Mouse (Mus musculus) thymus, adult 2 months (tissue): Measurements from ENCODE around the gene Dync1h1. TPM values are rescaled to one million over a fixed set of nuclear protein-coding genes. Genes with fewer than 3 reads are reported as not detected.

Experiments
- DNase-seq: peaks from one replicate; pipeline ENCODE4 v3.0.0; 2021
- H3K27ac ChIP-seq: fragments of 200-500 bp; 2 replicates; pipeline ENCODE4 v1.5.1; 2012; ENCODE audit warnings: low read length, control low read depth; ENCODE audit not compliant: control insufficient read depth, insufficient read depth
- H3K27me3 ChIP-seq: fragments of 200-500 bp; 2 replicates; pipeline ENCODE4 v1.6.1; 2012; ENCODE audit warnings: mild to moderate bottlenecking, low read length, moderate library complexity, mixed read lengths; ENCODE audit not compliant: control insufficient read depth, insufficient read depth
- H3K36me3 ChIP-seq: fragments of 200-500 bp; 2 replicates; pipeline ENCODE4 v1.6.1; 2012; ENCODE audit warnings: mild to moderate bottlenecking, low read length, moderate library complexity; ENCODE audit not compliant: control insufficient read depth, insufficient read depth
- H3K4me1 ChIP-seq: fragments of 200-500 bp; replicated peaks from 2 replicates; pipeline ENCODE4 v1.6.1; 2012; ENCODE audit warnings: low read length; ENCODE audit not compliant: control insufficient read depth, insufficient read depth
- H3K4me3 ChIP-seq: fragments of 200-500 bp; 2 replicates; pipeline ENCODE4 v1.5.1; 2012; ENCODE audit warnings: mild to moderate bottlenecking, low read length, control low read depth, moderate library complexity; ENCODE audit not compliant: control insufficient read depth, insufficient read depth
- CTCF ChIP-seq: fragments of 200-500 bp; IDR thresholded peaks from 2 replicates; pipeline ENCODE4 v1.5.1; 2012; ENCODE audit warnings: mild to moderate bottlenecking, control low read depth, low read length, moderate library complexity, borderline replicate concordance; ENCODE audit not compliant: control insufficient read depth, poor library complexity, insufficient read depth; ENCODE audit errors: extremely low read depth
- POLR2A ChIP-seq: fragments of 200-500 bp; IDR thresholded peaks from 2 replicates; pipeline ENCODE4 v1.6.1; 2012; ENCODE audit warnings: mild to moderate bottlenecking, low read length, control low read depth, moderate library complexity; ENCODE audit not compliant: control insufficient read depth, poor library complexity, insufficient read depth; ENCODE audit errors: extremely low read depth
- WGBS: fragments of 180-500 bp; shearing (Covaris S2); methylation state at CpG from one replicate; pipeline ENCODE4 v1.1.7; 2018; 5-methylcytosine and 5-hydroxymethylcytosine counted together
- polyA plus RNA-seq: library from polyadenylated mRNA; depleted of rRNA; stranded (reverse); fragments of >200 nt; gene quantifications from 2 replicates; pipeline ENCODE4 v1.2.3, GENCODE M21; 2012; rRNA removed

Dync1h1 gene
- polyA plus RNA-seq: 332 and 341 TPM in 2 replicates

DNA sequence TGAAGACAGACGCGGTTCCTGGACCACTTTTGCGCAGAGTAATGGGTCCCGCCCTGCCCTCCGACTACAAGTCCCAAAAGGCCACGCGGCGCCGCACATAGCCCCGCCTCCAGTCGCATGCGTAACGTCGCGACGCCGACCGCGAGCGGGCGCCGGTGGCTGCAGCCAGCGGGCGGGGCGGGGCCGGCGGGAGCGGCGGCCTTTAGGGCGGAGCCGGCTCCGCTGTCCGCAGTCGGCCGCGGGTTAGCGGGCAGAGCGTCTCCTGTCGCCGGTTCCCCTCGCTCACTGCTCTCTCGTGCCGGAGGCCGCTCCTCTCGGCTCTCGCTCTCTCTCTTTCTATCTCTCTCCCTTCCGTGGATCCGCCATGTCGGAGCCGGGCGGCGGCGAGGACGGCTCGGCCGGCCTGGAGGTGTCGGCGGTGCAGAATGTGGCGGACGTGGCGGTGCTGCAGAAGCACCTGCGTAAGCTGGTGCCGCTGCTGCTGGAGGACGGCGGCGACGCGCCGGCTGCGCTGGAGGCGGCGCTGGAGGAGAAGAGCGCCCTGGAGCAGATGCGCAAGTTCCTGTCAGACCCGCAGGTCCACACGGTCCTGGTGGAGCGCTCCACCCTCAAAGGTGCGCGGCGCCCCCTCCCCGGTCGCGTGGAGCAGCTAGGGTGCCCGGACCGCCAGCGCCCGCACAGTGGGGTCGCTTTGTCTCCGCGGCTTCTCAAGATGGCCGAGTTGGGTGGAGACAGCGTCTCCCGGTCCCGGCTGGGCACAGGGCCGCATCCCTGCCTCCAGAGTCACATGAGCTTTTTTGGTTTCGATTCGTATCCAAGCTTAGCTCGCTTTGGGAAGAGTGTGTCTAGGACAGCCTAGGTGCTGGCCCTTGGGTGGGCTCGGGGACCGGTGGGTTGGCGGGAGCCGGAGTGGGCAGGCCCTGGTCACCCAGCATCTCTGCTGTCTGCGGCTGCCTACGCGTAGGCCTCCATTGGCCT, at the start of gene Dync1h1:
Dync1h1 (plus strand) TSS at position 212 of the 978 bp plus-strand sequence.
- under 1% methylated on average over 100 of the region's 105 CpGs for WGBS
- TF ChIP-seq POLR2A (peak; percentile 95), CTCF (peak; percentile 56; the same call in 1 of the 2 replicates)
- peak; percentile 94 for DNase-seq
- no peaks in the 10 kb centered on the region for H3K27me3 ChIP-seq
- H3K4me3 ChIP-seq: peak within 1 kb of the TSS; percentile 88
- peaks cover 10% of the 10 kb centered on the region for H3K4me1 ChIP-seq
- no peaks in the 10 kb centered on the region for H3K36me3 ChIP-seq
- peak within 1 kb of the TSS; percentile 59 for H3K27ac ChIP-seq

DNA sequence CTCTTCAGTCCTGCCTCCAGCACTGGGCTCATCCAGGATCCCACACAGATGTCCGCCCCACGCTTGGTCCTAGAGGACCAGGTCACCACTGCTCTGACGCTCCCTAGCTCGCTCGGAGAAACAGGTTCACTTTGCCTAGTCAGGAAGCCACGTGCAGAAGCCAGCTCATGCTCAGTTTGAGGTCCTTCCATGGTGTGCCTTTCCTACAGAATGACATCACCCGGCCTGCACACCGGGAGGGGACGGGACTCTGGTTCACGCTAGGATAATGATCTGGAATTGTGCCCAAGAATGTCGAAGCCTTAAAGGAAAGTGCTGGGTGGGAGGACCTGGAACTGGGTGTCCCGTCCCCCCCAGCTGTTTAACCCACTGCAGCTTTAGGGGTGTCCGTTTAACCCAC, 49.1 kb upstream of the Dync1h1 start:
- Histone ChIP-seq H3K4me1 (no peaks in the 10 kb centered on the region), H3K27me3 (no peaks in the 10 kb centered on the region), H3K27ac (no peak overlapping the region), H3K36me3 (peaks cover 76% of the 10 kb centered on the region), H3K4me3 (no peak overlapping the region)
- no peak for DNase-seq
- WGBS: 96% methylated on average over 13 of the region's 13 CpGs
- TF ChIP-seq POLR2A (no peak), CTCF (no peak)

DNA sequence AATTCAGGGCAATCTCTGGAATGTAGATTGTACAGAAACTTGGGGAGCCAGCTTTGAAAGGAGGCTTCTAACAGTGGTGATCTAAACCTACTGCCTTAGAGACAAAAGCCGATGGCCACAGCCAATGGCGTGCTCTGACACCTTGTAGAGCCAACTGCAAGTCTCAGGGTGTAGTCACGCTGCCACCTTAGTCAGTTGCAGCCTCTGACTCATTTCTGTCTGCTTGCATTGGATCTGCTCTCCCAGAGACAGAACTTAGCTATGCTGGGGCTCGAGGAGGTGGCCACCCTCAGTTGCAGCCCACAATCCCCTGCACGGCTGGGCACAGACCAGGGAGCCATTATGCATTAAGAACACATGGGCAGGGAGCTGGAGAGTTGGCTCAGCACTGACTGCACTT, 47.9 kb upstream of the Dync1h1 start:
- peaks cover 79% of the 10 kb centered on the region for H3K36me3 ChIP-seq
- 98% methylated on average over 5 of the region's 5 CpGs for WGBS
- H3K27ac ChIP-seq: no peak overlapping the region
- no peaks in the 10 kb centered on the region for H3K4me1 ChIP-seq
- no peak for DNase-seq
- H3K4me3 ChIP-seq: no peak overlapping the region
- TF ChIP-seq CTCF (no peak), POLR2A (no peak)
- no peaks in the 10 kb centered on the region for H3K27me3 ChIP-seq

GRCm38 (mm10) chr12:110555536-110556240, 45.6 kb upstream of the Dync1h1 start:
- H3K36me3 ChIP-seq: peaks cover 69% of the 10 kb centered on the region
- H3K27me3 ChIP-seq: no peaks in the 10 kb centered on the region
- 96% methylated on average over 21 of the region's 21 CpGs for WGBS

DNA sequence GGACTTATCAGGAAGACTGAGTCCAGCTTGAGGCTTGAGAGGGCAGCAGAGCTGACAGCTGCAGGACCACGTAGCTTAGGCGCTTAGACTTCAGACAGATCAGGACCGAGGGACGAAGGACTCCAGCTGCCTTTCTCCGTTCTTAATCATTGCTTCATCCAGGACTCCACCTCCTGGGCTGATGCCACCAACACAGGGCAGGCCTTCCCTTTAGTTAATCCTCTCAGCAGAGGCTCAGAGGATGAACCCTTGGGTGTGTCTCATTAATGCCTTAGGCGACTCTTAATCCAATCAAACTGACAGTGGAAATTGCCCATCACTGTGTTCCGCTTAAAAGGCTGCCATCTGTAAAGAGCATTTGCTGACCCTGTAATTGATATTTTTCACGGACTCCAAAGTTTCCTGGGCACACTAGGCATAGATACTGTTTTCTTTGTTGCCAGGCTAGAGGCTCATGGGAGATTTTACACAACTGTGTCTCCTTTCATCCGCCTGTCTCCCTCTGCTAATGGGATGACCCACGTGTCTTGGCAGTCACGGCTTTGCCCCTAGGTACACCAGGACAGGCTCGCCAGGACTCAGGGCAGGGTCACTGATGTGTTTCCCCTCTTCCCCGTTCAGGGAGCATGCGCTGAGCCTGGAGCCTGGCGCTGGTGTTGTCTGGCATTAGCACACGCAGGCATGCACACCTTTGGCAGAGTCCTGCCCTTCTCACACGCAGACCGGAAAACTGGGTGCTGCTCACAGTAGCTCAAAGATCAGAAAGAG, 44.2 kb upstream of the Dync1h1 start:
- WGBS: 96% methylated on average over 18 of the region's 18 CpGs
- TF ChIP-seq CTCF: no peak
- no peak for TF ChIP-seq POLR2A
- no peak for DNase-seq
- Histone ChIP-seq H3K27me3 (no peaks in the 10 kb centered on the region), H3K36me3 (peaks cover 70% of the 10 kb centered on the region), H3K4me1 (no peaks in the 10 kb centered on the region), H3K27ac (no peak overlapping the region), H3K4me3 (no peak overlapping the region)

More at GRCm38 (mm10) chr12:110555536-110556240, 45.6 kb upstream of the Dync1h1 start:
- no peak for DNase-seq
- Histone ChIP-seq H3K4me1 (no peaks in the 10 kb centered on the region), H3K27ac (no peak overlapping the region), H3K4me3 (no peak overlapping the region)
- no peak for TF ChIP-seq POLR2A
- no peak for TF ChIP-seq CTCF

DNA sequence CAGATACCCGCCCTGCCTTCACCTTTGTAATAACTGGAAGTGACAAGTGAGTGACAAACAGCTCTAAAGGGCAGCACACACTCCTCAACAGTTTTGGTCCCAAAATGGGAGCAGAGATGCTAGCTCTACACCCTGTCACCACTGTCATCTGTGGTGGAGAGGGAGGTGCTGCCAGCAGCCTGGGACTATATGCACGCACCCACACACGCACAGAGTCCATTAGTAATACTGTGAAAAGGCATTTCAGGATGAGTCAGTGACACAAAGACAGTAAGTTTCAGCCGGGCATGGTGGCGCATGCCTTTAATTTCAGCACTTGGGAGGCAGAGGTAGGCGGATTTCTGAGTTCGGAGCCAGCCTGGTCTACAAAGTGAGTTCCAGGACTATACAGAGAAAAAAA, 43.1 kb upstream of the Dync1h1 start:
- Histone ChIP-seq H3K4me3 (no peak overlapping the region), H3K27ac (no peak overlapping the region), H3K4me1 (no peaks in the 10 kb centered on the region), H3K36me3 (peaks cover 71% of the 10 kb centered on the region), H3K27me3 (no peaks in the 10 kb centered on the region)
- 98% methylated on average over 7 of the region's 7 CpGs for WGBS
- no peak for DNase-seq
- TF ChIP-seq POLR2A: no peak
- no peak for TF ChIP-seq CTCF
